Mouse (Mus musculus) embryonic facial prominence, embryonic 12.5 days (tissue): ENCODE measurements around the gene Alyref. TPM values are rescaled to one million over a fixed set of nuclear protein-coding genes. Genes with fewer than 3 reads are reported as not detected.

Experiments
- ATAC-seq: fragments of 200-750 bp; cut with Nextera tagmentation; 2 replicates; pipeline ENCODE4 v1.8.0; 2017; ENCODE audit not compliant: insufficient number of reproducible peaks, insufficient read depth, low FRiP score, low TSS enrichment
- H3K27ac ChIP-seq: fragments of 300-500 bp; sonication (generic); 2 replicates; pipeline ENCODE4 v1.5.1; 2016; ENCODE audit warnings: mild to moderate bottlenecking
- H3K27me3 ChIP-seq: fragments of 300-500 bp; sonication (generic); 2 replicates; pipeline ENCODE4 v1.6.1; 2016; ENCODE audit warnings: mild to moderate bottlenecking, moderate library complexity
- H3K36me3 ChIP-seq: fragments of 300-500 bp; sonication (generic); 2 replicates; pipeline ENCODE4 v1.6.1; 2016; ENCODE audit warnings: mild to moderate bottlenecking
- H3K4me1 ChIP-seq: fragments of 300-500 bp; sonication (generic); 2 replicates; pipeline ENCODE4 v1.6.1; 2016
- H3K4me2 ChIP-seq: fragments of 300-500 bp; sonication (generic); replicated peaks from 2 replicates; pipeline ENCODE4 v1.6.1; 2016; ENCODE audit warnings: mild to moderate bottlenecking, moderate library complexity
- H3K4me3 ChIP-seq: fragments of 300-500 bp; sonication (generic); 2 replicates; pipeline ENCODE4 v1.5.1; 2016; ENCODE audit warnings: mild to moderate bottlenecking
- H3K9ac ChIP-seq: fragments of 300-500 bp; sonication (generic); 2 replicates; pipeline ENCODE4 v1.6.1; 2016; ENCODE audit warnings: mild to moderate bottlenecking, moderate library complexity
- H3K9me3 ChIP-seq: fragments of 300-500 bp; sonication (generic); 2 replicates; pipeline ENCODE4 v1.6.1; 2016; ENCODE audit warnings: mild to moderate bottlenecking, moderate library complexity
- WGBS: fragments of 180-500 bp; shearing (Covaris S2); methylation state at CpG from one replicate; pipeline ENCODE4 v1.1.7; 2016; 5-methylcytosine and 5-hydroxymethylcytosine counted together
- polyA plus RNA-seq: library from polyadenylated mRNA; unstranded; fragments of >200 nt; fragmentation: Nextera tagmentation; extraction: Ambion mirVana; gene quantifications from 2 replicates; pipeline ENCODE4 v1.2.1, GENCODE M21; 2016

Gene Alyref
- polyA plus RNA-seq, 1 experiment from 2014 or later = 688 TPM

- H3K27ac ChIP-seq = peak overlapping the region; percentile 90
- WGBS = 65% methylated on average over 4 of the region's 4 CpGs
- ATAC-seq = no peak
- no peaks in the 10 kb centered on the region for H3K9me3 ChIP-seq
- peaks cover 29% of the 10 kb centered on the region for H3K4me1 ChIP-seq
- H3K4me3 ChIP-seq = peak overlapping the region; percentile 94
- peak overlapping the region; percentile 89 for H3K9ac ChIP-seq
- peak overlapping the region; percentile 84 for H3K4me2 ChIP-seq
- H3K36me3 ChIP-seq = peaks cover 19% of the 10 kb centered on the region
- H3K27me3 ChIP-seq = no peaks in the 10 kb centered on the region
Observed at GRCm38 (mm10) chr11:120631726-120632448, 33.7 kb upstream of the Alyref start.

- H3K4me2 ChIP-seq = peak overlapping the region; percentile 84
- H3K27me3 ChIP-seq = no peaks in the 10 kb centered on the region
- peaks cover 24% of the 10 kb centered on the region for H3K36me3 ChIP-seq
- WGBS = 43% methylated on average over 7 of the region's 7 CpGs
- no peak overlapping the region for H3K4me3 ChIP-seq
- H3K9ac ChIP-seq = peak overlapping the region; percentile 13; the same call in 1 of the 2 replicates
- no peak overlapping the region; the same call in 1 of the 2 replicates for H3K27ac ChIP-seq
- H3K9me3 ChIP-seq = no peaks in the 10 kb centered on the region
- ATAC-seq = no peak
- peaks cover 29% of the 10 kb centered on the region for H3K4me1 ChIP-seq
Observed at GRCm38 (mm10) chr11:120630881-120631725, 32.9 kb upstream of the Alyref start.

- Histone ChIP-seq H3K4me2 (peak overlapping the region; percentile 12; the same call in 1 of the 2 replicates), H3K4me3 (0 out of 2 replicates have a peak overlapping the region, but pooled peaks have one; percentile 4), H3K9me3 (no peaks in the 10 kb centered on the region), H3K4me1 (peaks cover 31% of the 10 kb centered on the region), H3K36me3 (peaks cover 24% of the 10 kb centered on the region), H3K27ac (peak overlapping the region; percentile 51; the same call in 1 of the 2 replicates), H3K9ac (peak overlapping the region; percentile 32; the same call in 1 of the 2 replicates), H3K27me3 (no peaks in the 10 kb centered on the region)
- no peak for ATAC-seq
- WGBS = 47% methylated on average over 5 of the region's 5 CpGs
Observed at GRCm38 (mm10) chr11:120630401-120630871, 32.3 kb upstream of the Alyref start.

GRCm38 (mm10) chr11:120629911-120630310, 31.7 kb upstream of the Alyref start:
- Histone ChIP-seq H3K4me1 (peaks cover 35% of the 10 kb centered on the region), H3K4me3 (0 out of 2 replicates have a peak overlapping the region, but pooled peaks have one; percentile 4), H3K9ac (peak overlapping the region; percentile 32; the same call in 1 of the 2 replicates), H3K4me2 (0 out of 2 replicates have a peak overlapping the region, but pooled peaks have one; percentile 12), H3K27ac (0 out of 2 replicates have a peak overlapping the region, but pooled peaks have one; percentile 51), H3K36me3 (peaks cover 24% of the 10 kb centered on the region), H3K9me3 (no peaks in the 10 kb centered on the region), H3K27me3 (no peaks in the 10 kb centered on the region)
- ATAC-seq = no peak
- WGBS = 33% methylated on average over 7 of the region's 7 CpGs

- Histone ChIP-seq H3K9me3 (no peaks in the 10 kb centered on the region), H3K4me2 (no peak overlapping the region), H3K36me3 (peaks cover 24% of the 10 kb centered on the region), H3K27ac (no peak overlapping the region), H3K9ac (no peak overlapping the region), H3K27me3 (no peaks in the 10 kb centered on the region), H3K4me3 (no peak overlapping the region), H3K4me1 (peaks cover 35% of the 10 kb centered on the region)
- no peak for ATAC-seq
- WGBS = 81% methylated on average over 23 of the region's 23 CpGs
Observed at GRCm38 (mm10) chr11:120629341-120629730, 31.2 kb upstream of the Alyref start.

- Histone ChIP-seq H3K36me3 (peaks cover 24% of the 10 kb centered on the region), H3K9me3 (no peaks in the 10 kb centered on the region), H3K4me3 (no peak overlapping the region), H3K4me2 (no peak overlapping the region), H3K27me3 (no peaks in the 10 kb centered on the region), H3K4me1 (peaks cover 40% of the 10 kb centered on the region), H3K9ac (no peak overlapping the region), H3K27ac (no peak overlapping the region)
- no peak for ATAC-seq
- 95% methylated on average over 23 of the region's 23 CpGs for WGBS
Observed at GRCm38 (mm10) chr11:120628601-120629340, 30.6 kb upstream of the Alyref start.

- Histone ChIP-seq H3K4me2 (no peak overlapping the region), H3K9me3 (no peaks in the 10 kb centered on the region), H3K27me3 (no peaks in the 10 kb centered on the region), H3K27ac (no peak overlapping the region), H3K36me3 (peaks cover 32% of the 10 kb centered on the region), H3K9ac (no peak overlapping the region), H3K4me3 (no peak overlapping the region), H3K4me1 (peaks cover 42% of the 10 kb centered on the region)
- no peak for ATAC-seq
- WGBS = 82% methylated on average over 22 of the region's 22 CpGs
Observed at GRCm38 (mm10) chr11:120627468-120628300, 29.5 kb upstream of the Alyref start.

GRCm38 (mm10) chr11:120626785-120627467, 28.8 kb upstream of the Alyref start:
- peaks cover 36% of the 10 kb centered on the region for H3K4me1 ChIP-seq
- WGBS = 90% methylated on average over 11 of the region's 11 CpGs
- no peak overlapping the region for H3K27ac ChIP-seq
- no peak overlapping the region for H3K9ac ChIP-seq
- no peaks in the 10 kb centered on the region for H3K27me3 ChIP-seq
- ATAC-seq = no peak
- no peak overlapping the region for H3K4me2 ChIP-seq
- no peak overlapping the region for H3K4me3 ChIP-seq
- no peaks in the 10 kb centered on the region for H3K9me3 ChIP-seq
- H3K36me3 ChIP-seq = peaks cover 40% of the 10 kb centered on the region

- Histone ChIP-seq H3K27ac (peak within 1 kb of the TSS; percentile 63), H3K36me3 (peaks cover 53% of the 10 kb centered on the region), H3K9ac (peak within 1 kb of the TSS; percentile 76), H3K9me3 (no peaks in the 10 kb centered on the region), H3K4me2 (peak within 1 kb of the TSS; percentile 99), H3K27me3 (no peaks in the 10 kb centered on the region), H3K4me3 (peak within 1 kb of the TSS; percentile 91), H3K4me1 (peaks cover 20% of the 10 kb centered on the region)
- no peak for ATAC-seq
- WGBS = 31% methylated on average over 5 of the region's 5 CpGs
Observed at GRCm38 (mm10) chr11:120625152-120625775, 27.1 kb upstream of the Alyref start, which contains the start of gene Sirt7. Sirt7 (minus strand) TSS chr11:120625240.

- ATAC-seq = 0 out of 2 replicates have a peak, but pooled peaks have one; percentile 59
- Histone ChIP-seq H3K9ac (peak overlapping the region; percentile 76), H3K36me3 (peaks cover 58% of the 10 kb centered on the region), H3K9me3 (no peaks in the 10 kb centered on the region), H3K4me2 (peak overlapping the region; percentile 99), H3K4me3 (peak overlapping the region; percentile 91), H3K4me1 (peaks cover 14% of the 10 kb centered on the region), H3K27me3 (no peaks in the 10 kb centered on the region), H3K27ac (peak overlapping the region; percentile 63)
- 0% methylated on average over 46 of the region's 53 CpGs for WGBS
Observed at GRCm38 (mm10) chr11:120624680-120625111, 26.5 kb upstream of the Alyref start.
